Mouse (Mus musculus): Measurements from ENCODE around the gene Atp13a4. TPM values are rescaled to one million over a fixed set of nuclear protein-coding genes. Genes with fewer than 3 reads are reported as not detected.

Atp13a4 gene
- polyA plus RNA-seq, 1 experiment from 2014 or later, result 0.14 TPM

GRCm38 (mm10) chr16:29378458-29378857 is 166.2 kb downstream of the Atp13a4 start, which contains the start of gene Atp13a5:
Atp13a5 (minus strand) TSS chr16:29378732.
- 68% methylated on average over 4 of the region's 4 CpGs for WGBS
- Histone ChIP-seq H3K4me3 (no peak within 1 kb of the TSS), H3K4me1 (no peaks in the 10 kb centered on the region), H3K36me3 (no peaks in the 10 kb centered on the region), H3K27ac (no peak within 1 kb of the TSS), H3K27me3 (no peaks in the 10 kb centered on the region), H3K4me2 (replicated peaks) (no peak within 1 kb of the TSS), H3K9me3 (no peaks in the 10 kb centered on the region), H3K9ac (no peak within 1 kb of the TSS)
- no peak for ATAC-seq (ENCODE audit: insufficient number of reproducible peaks, insufficient read depth, low FRiP score, low TSS enrichment)

- no peak for ATAC-seq (ENCODE audit: insufficient number of reproducible peaks, insufficient read depth, low FRiP score, low TSS enrichment)
- Histone ChIP-seq H3K4me1 (no peaks in the 10 kb centered on the region), H3K27ac (no peak overlapping the region), H3K9me3 (no peaks in the 10 kb centered on the region), H3K27me3 (no peaks in the 10 kb centered on the region), H3K36me3 (no peaks in the 10 kb centered on the region), H3K9ac (no peak overlapping the region), H3K4me3 (no peak overlapping the region), H3K4me2 (replicated peaks) (no peak overlapping the region)
- 83% methylated on average over 8 of the region's 8 CpGs for WGBS
These were observed 170.0 kb downstream of the Atp13a4 start for GRCm38 (mm10) chr16:29374636-29375035.

Other genes with a start within 250 kb of the Atp13a4 start
- gene Atp13a5, start 166.1 kb downstream of the Atp13a4 start, polyA plus RNA-seq (2016; fragmentation: Nextera tagmentation; extraction: Ambion mirVana), result 0.04 and 0.05 TPM in 2 replicates
- 37.9 and 38.9 TPM in 2 replicates for gene Opa1, start 34.5 kb upstream of the Atp13a4 start, polyA plus RNA-seq (2016; fragmentation: Nextera tagmentation; extraction: Ambion mirVana)